ENCODE assay signal across 8 mouse cellular contexts in the genomic region with DNA sequence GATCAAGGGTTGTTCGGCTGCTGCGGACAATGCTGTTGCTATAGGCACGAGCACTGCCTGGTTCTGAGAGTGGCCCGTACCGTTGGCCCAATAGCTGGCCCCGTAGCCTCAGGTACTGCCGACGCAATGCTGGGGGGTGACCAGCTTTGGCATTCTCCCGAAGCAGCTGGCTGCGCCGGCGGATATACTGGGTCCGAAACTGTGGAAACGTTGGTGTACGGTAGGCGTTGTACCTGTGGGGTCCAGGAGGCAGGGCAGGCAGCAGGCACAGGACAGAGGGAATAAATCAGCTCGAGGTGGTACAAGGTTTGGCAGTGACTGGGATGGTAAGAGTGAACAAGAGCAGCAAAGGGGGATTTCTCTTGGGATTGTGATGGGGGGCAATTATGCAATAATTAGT. TPM values are rescaled to one million over a fixed set of nuclear protein-coding genes. Genes with fewer than 3 reads are reported as not detected.
DNase-seq lines count a peak whose midpoint lies in the region; ATAC-seq and TF ChIP-seq lines count a peak whose summit lies in the region.

No protein-coding gene starts in this region.

- H3K4me3 ChIP-seq in testis, adult 2 months (ENCODE audit: control insufficient read depth, low read depth, low read length), result peak overlapping the region; percentile 85
- H3K4me3 ChIP-seq in limb, embryonic 15.5 days, result peak overlapping the region; percentile 53
- peak overlapping the region; percentile 50 for H3K4me3 ChIP-seq in stomach, postnatal 0 days (ENCODE audit: low read depth, low read length)

- H3K9ac ChIP-seq in limb, embryonic 15.5 days, result no peak overlapping the region
- no peak overlapping the region for H3K9ac ChIP-seq in stomach, postnatal 0 days (ENCODE audit: low read length)

- DNase-seq in cerebellum, adult 9-11 months, result peak; percentile 52
- no peak for DNase-seq in cerebellum, adult 11 months
- no peak for DNase-seq in testis, postnatal 14 days (ENCODE audit: low spot score)
- DNase-seq in stomach, postnatal 0 days (ENCODE audit: low spot score), result no peak
- DNase-seq in left cerebral cortex, adult 18-20 months (ENCODE audit: low spot score in 2 of 2), result no peak

- H3K4me1 ChIP-seq in testis, adult 2 months (ENCODE audit: control insufficient read depth, insufficient read depth, low read length), result peaks cover 3% of the 10 kb centered on the region; the same call in 1 of the 2 replicates
- H3K4me1 ChIP-seq in limb, embryonic 15.5 days, result no peaks in the 10 kb centered on the region; the same call in 1 of the 2 replicates
- no peaks in the 10 kb centered on the region for H3K4me1 ChIP-seq in stomach, postnatal 0 days (replicated peaks; ENCODE audit: control insufficient read depth, insufficient read depth)

- TF ChIP-seq EP300 in stomach, postnatal 0 days (optimal IDR thresholded peaks at IDR 0.05), result no peak

- no peaks in the 10 kb centered on the region for H3K36me3 ChIP-seq in testis, adult 2 months (ENCODE audit: control insufficient read depth, insufficient read depth, low read length)
- peaks cover 12% of the 10 kb centered on the region for H3K36me3 ChIP-seq in limb, embryonic 15.5 days
- H3K36me3 ChIP-seq in stomach, postnatal 0 days (ENCODE audit: control insufficient read depth, insufficient read depth, low read length), result peaks cover 2% of the 10 kb centered on the region; the same call in 1 of the 2 replicates

- no peaks in the 10 kb centered on the region for H3K9me3 ChIP-seq in limb, embryonic 15.5 days
- no peaks in the 10 kb centered on the region for H3K9me3 ChIP-seq in stomach, postnatal 0 days (ENCODE audit: control insufficient read depth, low read length)

- no peak for ATAC-seq in limb, embryonic 15.5 days (ENCODE audit: insufficient number of reproducible peaks, low FRiP score, low TSS enrichment, low read depth)
- no peak for ATAC-seq in stomach, postnatal 0 days (ENCODE audit: low FRiP score, low TSS enrichment)
- no peak for ATAC-seq in megakaryocyte-erythroid progenitor cell, adult 5-6 weeks (replicated peaks; ENCODE audit: low FRiP score, low TSS enrichment, poor library complexity, severe bottlenecking)

- peak overlapping the region; percentile 92 for H3K27ac ChIP-seq in testis, adult 2 months (ENCODE audit: control insufficient read depth, insufficient read depth, low read depth, low read length)
- H3K27ac ChIP-seq in limb, embryonic 15.5 days, result no peak overlapping the region
- H3K27ac ChIP-seq in stomach, postnatal 0 days (replicated peaks), result 0 out of 2 replicates have a peak overlapping the region, but pooled peaks have one; percentile 96

- 90% methylated on average over 17 of the region's 17 CpGs for WGBS in limb, embryonic 15.5 days
- WGBS in stomach, postnatal 0 days, result 89% methylated on average over 17 of the region's 17 CpGs

- peak overlapping the region; percentile 45 for H3K4me2 ChIP-seq in limb, embryonic 15.5 days
- peak overlapping the region; percentile 49 for H3K4me2 ChIP-seq in stomach, postnatal 0 days (replicated peaks; ENCODE audit: low read depth)

- TF ChIP-seq CTCF in testis, adult 2 months (IDR thresholded peaks at IDR 0.05; ENCODE audit: control insufficient read depth, insufficient read depth, insufficient replicate concordance, low read depth, low read length), result no peak
- no peak for TF ChIP-seq CTCF in stomach, postnatal 0 days (IDR thresholded peaks at IDR 0.05; ENCODE audit: low read depth)

- no peak for TF ChIP-seq POLR2A in testis, adult 2 months (IDR thresholded peaks at IDR 0.05; ENCODE audit: control insufficient read depth, low read depth, low read length)

- no peaks in the 10 kb centered on the region for H3K27me3 ChIP-seq in testis, adult 2 months (ENCODE audit: control insufficient read depth, insufficient read depth, low read length)
- H3K27me3 ChIP-seq in limb, embryonic 15.5 days, result no peaks in the 10 kb centered on the region
- no peaks in the 10 kb centered on the region for H3K27me3 ChIP-seq in stomach, postnatal 0 days (ENCODE audit: control insufficient read depth, insufficient read depth, low read length)

RNA-seq across cellular contexts. Expression of gene Wdr13, which starts 1.3 kb away (rescaled TPM):
- 70.5 and 78.2 TPM in 2 replicates for polyA plus RNA-seq in testis, adult 2 months (2012; rRNA removed)
- 20.3 and 21.3 TPM in 2 replicates for polyA plus RNA-seq in limb, embryonic 15.5 days (2015; fragmentation: Nextera tagmentation; extraction: Ambion mirVana)
- polyA plus RNA-seq in stomach, postnatal 0 days (2015; fragmentation: Nextera tagmentation; extraction: Ambion mirVana), result 15.6 and 16.7 TPM in 2 replicates
- 23.0 TPM in 2 replicates for total RNA-seq in megakaryocyte-erythroid progenitor cell, adult 5-6 weeks (2014; fragmentation: Nextera tagmentation)
- total RNA-seq in megakaryocyte-erythroid progenitor cell, adult 5-6 weeks (2017), result 14.9 and 26.6 TPM in 2 replicates
- 100 to 1,000 TPM; 190 TPM for total RNA-seq in left cerebral cortex, adult 18-20 months (2021)

RNA-seq across cellular contexts. Expression of gene Rbm3, which starts 14.3 kb away (rescaled TPM):
- polyA plus RNA-seq in testis, adult 2 months (2012; rRNA removed), result 18.4 and 19.6 TPM in 2 replicates
- polyA plus RNA-seq in limb, embryonic 15.5 days (2015; fragmentation: Nextera tagmentation; extraction: Ambion mirVana), result 401 and 409 TPM in 2 replicates
- polyA plus RNA-seq in stomach, postnatal 0 days (2015; fragmentation: Nextera tagmentation; extraction: Ambion mirVana), result 599 and 659 TPM in 2 replicates
- 798 and 978 TPM in 2 replicates for total RNA-seq in megakaryocyte-erythroid progenitor cell, adult 5-6 weeks (2014; fragmentation: Nextera tagmentation)
- total RNA-seq in megakaryocyte-erythroid progenitor cell, adult 5-6 weeks (2017), result 1,469 and 1,492 TPM in 2 replicates
- 100 to 1,000 TPM in 1 of 2 experiments, 10 to 100 TPM in 1; 87.6 to 133 TPM for total RNA-seq in left cerebral cortex, adult 18-20 months (2021)

RNA-seq across cellular contexts. Expression of gene Was, which starts 41.1 kb away (rescaled TPM):
- 0.13 and 0.20 TPM in 2 replicates for polyA plus RNA-seq in testis, adult 2 months (2012; rRNA removed)
- polyA plus RNA-seq in limb, embryonic 15.5 days (2015; fragmentation: Nextera tagmentation; extraction: Ambion mirVana), result 0.97 and 1.00 TPM in 2 replicates
- polyA plus RNA-seq in stomach, postnatal 0 days (2015; fragmentation: Nextera tagmentation; extraction: Ambion mirVana), result 0.39 and 0.42 TPM in 2 replicates
- 39.5 and 46.0 TPM in 2 replicates for total RNA-seq in megakaryocyte-erythroid progenitor cell, adult 5-6 weeks (2014; fragmentation: Nextera tagmentation)
- total RNA-seq in megakaryocyte-erythroid progenitor cell, adult 5-6 weeks (2017), result 56.1 and 61.3 TPM in 2 replicates
- 1 to 10 TPM; 1.3 to 1.5 TPM for total RNA-seq in left cerebral cortex, adult 18-20 months (2021)

RNA-seq across cellular contexts. Expression of gene Tbc1d25, which starts 44.6 kb away (rescaled TPM):
- polyA plus RNA-seq in testis, adult 2 months (2012; rRNA removed), result 16.7 and 18.2 TPM in 2 replicates
- polyA plus RNA-seq in limb, embryonic 15.5 days (2015; fragmentation: Nextera tagmentation; extraction: Ambion mirVana), result 13.7 and 14.1 TPM in 2 replicates
- 6.2 and 6.9 TPM in 2 replicates for polyA plus RNA-seq in stomach, postnatal 0 days (2015; fragmentation: Nextera tagmentation; extraction: Ambion mirVana)
- 8.4 and 13.1 TPM in 2 replicates for total RNA-seq in megakaryocyte-erythroid progenitor cell, adult 5-6 weeks (2014; fragmentation: Nextera tagmentation)
- total RNA-seq in megakaryocyte-erythroid progenitor cell, adult 5-6 weeks (2017), result 4.8 and 6.9 TPM in 2 replicates
- 10 to 100 TPM; 16.8 to 18.0 TPM for total RNA-seq in left cerebral cortex, adult 18-20 months (2021)

RNA-seq across cellular contexts. Expression of gene Suv39h1, which starts 56.8 kb away (rescaled TPM):
- polyA plus RNA-seq in testis, adult 2 months (2012; rRNA removed), result 8.1 and 10.0 TPM in 2 replicates
- polyA plus RNA-seq in limb, embryonic 15.5 days (2015; fragmentation: Nextera tagmentation; extraction: Ambion mirVana), result 47.3 and 48.7 TPM in 2 replicates
- 10.8 and 12.3 TPM in 2 replicates for polyA plus RNA-seq in stomach, postnatal 0 days (2015; fragmentation: Nextera tagmentation; extraction: Ambion mirVana)
- total RNA-seq in megakaryocyte-erythroid progenitor cell, adult 5-6 weeks (2014; fragmentation: Nextera tagmentation), result 79.0 and 89.2 TPM in 2 replicates
- total RNA-seq in megakaryocyte-erythroid progenitor cell, adult 5-6 weeks (2017), result 68.2 and 84.3 TPM in 2 replicates
- 10 to 100 TPM; 21.1 to 30.2 TPM for total RNA-seq in left cerebral cortex, adult 18-20 months (2021)

Comparison
In these comparisons a context has a peak if more than half of its experiments do, and no peak if none do; other contexts are left out.
1. RNA of gene Rbm3, which starts 14.3 kb away (polyA plus RNA-seq): 599 to 659 TPM in stomach, postnatal 0 days and 401 to 409 TPM in limb, embryonic 15.5 days; 18.4 to 19.6 TPM in testis, adult 2 months; every median in the first group is over 10 times any median in the second.
2. Peak in every context shown above with its lines, with median percentiles within 50 percentile points of each other: H3K4me3 ChIP-seq.